ENCODE assay signal across 8 mouse cellular contexts in genomic region chr8:109075006-109075405, GRCm38 (mm10).
A peak's percentile ranks its signal among the peaks of the same experiment; 100 is the strongest.
DNase-seq lines count a peak whose midpoint lies in the region; ATAC-seq and TF ChIP-seq lines count a peak whose summit lies in the region.

No protein-coding gene starts in this region.

- no peaks in the 10 kb centered on the region for H3K27me3 ChIP-seq in lung, embryonic 15.5 days

- peak overlapping the region; percentile 43 for H3K4me3 ChIP-seq in lung, embryonic 15.5 days
- H3K4me3 ChIP-seq in lung, adult 2 months (replicated peaks; ENCODE audit: extremely low read depth, low read depth, low read length), result no peak overlapping the region

- TF ChIP-seq CTCF in lung, adult 2 months (IDR thresholded peaks at IDR 0.05; ENCODE audit: insufficient read depth, low read length), result no peak

- H3K4me2 ChIP-seq in lung, embryonic 15.5 days, result peak overlapping the region; percentile 61

- no peak overlapping the region for H3K27ac ChIP-seq in lung, embryonic 15.5 days

- intact Hi-C loops in heart, postnatal 10 days (cut with DNase I), result no loop called here

- H3K36me3 ChIP-seq in lung, embryonic 15.5 days, result no peaks in the 10 kb centered on the region

- no peaks in the 10 kb centered on the region for H3K4me1 ChIP-seq in lung, embryonic 15.5 days
- H3K4me1 ChIP-seq in lung, adult 2 months (ENCODE audit: control insufficient read depth, insufficient read depth, low read length), result no peaks in the 10 kb centered on the region

- no peak for TF ChIP-seq POLR2A in lung, adult 2 months (IDR thresholded peaks at IDR 0.05; ENCODE audit: borderline replicate concordance, extremely low read depth, low read depth, low read length)

- peak; percentile 73; the same call in 1 of the 2 replicates for ATAC-seq in lung, embryonic 15.5 days (ENCODE audit: borderline replicate concordance, extremely low read depth, low FRiP score, low TSS enrichment)

- DNase-seq in lung, adult 2 months, result no peak
- peak; percentile 5 to 7 for DNase-seq in heart, postnatal 10 days
- DNase-seq in lung, postnatal 10 days, result peak; percentile 65
- DNase-seq in testis, postnatal 14 days (ENCODE audit: low spot score), result peak; percentile 86
- no peak for DNase-seq in adrenal gland, postnatal 4 days (ENCODE audit: low spot score in 2 of 2)
- no peak for DNase-seq in gastrocnemius, adult 8-10 months (ENCODE audit: low spot score in 2 of 2)
- DNase-seq in adipocyte (ENCODE audit: low spot score), result no peak

- WGBS in lung, embryonic 15.5 days, result 15% methylated on average over 12 of the region's 12 CpGs
- 18% methylated on average over 12 of the region's 12 CpGs for WGBS in lung, adult 2 months

- H3K9ac ChIP-seq in lung, embryonic 15.5 days, result 0 out of 2 replicates have a peak overlapping the region, but pooled peaks have one; percentile 11

- H3K9me3 ChIP-seq in lung, embryonic 15.5 days, result no peaks in the 10 kb centered on the region

Comparison
In these comparisons a context has a peak if more than half of its experiments do, and no peak if none do; other contexts are left out.
1. DNase-seq: peak in heart, postnatal 10 days (2 of 2), lung, postnatal 10 days (single experiment) and testis, postnatal 14 days (single experiment); none in lung, adult 2 months (single experiment), adrenal gland, postnatal 4 days (0 of 2), gastrocnemius, adult 8-10 months (0 of 2) and adipocyte (single experiment).